Comparison of ENCODE assay signal across 8 mouse cellular contexts in genomic region chr2:161214681-161215458, GRCm38 (mm10).
DNase-seq lines count a peak whose midpoint lies in the region; ATAC-seq lines count a peak whose summit lies in the region.

No protein-coding gene starts in this region.

- H3K9ac ChIP-seq in hindbrain, embryonic 11.5 days (ENCODE audit: low read depth, low read length) = no peak overlapping the region

- no peaks in the 10 kb centered on the region for H3K4me1 ChIP-seq in hindbrain, embryonic 11.5 days (replicated peaks; ENCODE audit: control insufficient read depth, insufficient read depth, low read length)

- no peak overlapping the region for H3K4me2 ChIP-seq in hindbrain, embryonic 11.5 days (replicated peaks; ENCODE audit: low read depth, low read length)

- peak; percentile 73 to 88 for DNase-seq in adrenal gland, adult (ENCODE audit: inconsistent age in 2 of 2, low spot score in 1 of 2)
- DNase-seq in cerebellum, postnatal 10 days = peak; percentile 91 to 93
- peak; percentile 60 to 83 for DNase-seq in frontal cortex, postnatal 10 days (ENCODE audit: low spot score in 2 of 2)
- peak; percentile 92 for DNase-seq in hindbrain, embryonic 11.5 days (ENCODE audit: low spot score)
- DNase-seq in layer of hippocampus, adult 9-10 months (ENCODE audit: low spot score) = peak; percentile 74
- peak; percentile 81 for DNase-seq in lung, postnatal 10 days
- peak; percentile 87 for DNase-seq in right cerebral cortex, postnatal 14 days

- H3K27me3 ChIP-seq in hindbrain, embryonic 11.5 days (ENCODE audit: control insufficient read depth, insufficient read depth, low read length) = no peaks in the 10 kb centered on the region

- WGBS in hindbrain, embryonic 11.5 days = 24% methylated on average over 15 of the region's 15 CpGs

- no peak overlapping the region for H3K4me3 ChIP-seq in hindbrain, embryonic 11.5 days (ENCODE audit: low read depth, low read length)

- peak; percentile 65; the same call in 1 of the 2 replicates for ATAC-seq in hindbrain, embryonic 11.5 days (ENCODE audit: low FRiP score)
- ATAC-seq in activated CD4-positive, CD25-positive, alpha-beta regulatory T cell, adult 4 months = no peak

- H3K9me3 ChIP-seq in hindbrain, embryonic 11.5 days (ENCODE audit: control insufficient read depth, low read length) = no peaks in the 10 kb centered on the region

- H3K36me3 ChIP-seq in hindbrain, embryonic 11.5 days (ENCODE audit: control insufficient read depth, insufficient read depth, low read length) = no peaks in the 10 kb centered on the region

- H3K27ac ChIP-seq in hindbrain, embryonic 11.5 days (ENCODE audit: low read depth, low read length) = no peak overlapping the region
